Mouse (Mus musculus): Measurements from ENCODE around the gene Zfp629. TPM values are rescaled to one million over a fixed set of nuclear protein-coding genes. Genes with fewer than 3 reads are reported as not detected.

Gene Zfp629
- polyA plus RNA-seq (2012; rRNA removed): 3.4 and 4.5 TPM in 2 replicates

DNA sequence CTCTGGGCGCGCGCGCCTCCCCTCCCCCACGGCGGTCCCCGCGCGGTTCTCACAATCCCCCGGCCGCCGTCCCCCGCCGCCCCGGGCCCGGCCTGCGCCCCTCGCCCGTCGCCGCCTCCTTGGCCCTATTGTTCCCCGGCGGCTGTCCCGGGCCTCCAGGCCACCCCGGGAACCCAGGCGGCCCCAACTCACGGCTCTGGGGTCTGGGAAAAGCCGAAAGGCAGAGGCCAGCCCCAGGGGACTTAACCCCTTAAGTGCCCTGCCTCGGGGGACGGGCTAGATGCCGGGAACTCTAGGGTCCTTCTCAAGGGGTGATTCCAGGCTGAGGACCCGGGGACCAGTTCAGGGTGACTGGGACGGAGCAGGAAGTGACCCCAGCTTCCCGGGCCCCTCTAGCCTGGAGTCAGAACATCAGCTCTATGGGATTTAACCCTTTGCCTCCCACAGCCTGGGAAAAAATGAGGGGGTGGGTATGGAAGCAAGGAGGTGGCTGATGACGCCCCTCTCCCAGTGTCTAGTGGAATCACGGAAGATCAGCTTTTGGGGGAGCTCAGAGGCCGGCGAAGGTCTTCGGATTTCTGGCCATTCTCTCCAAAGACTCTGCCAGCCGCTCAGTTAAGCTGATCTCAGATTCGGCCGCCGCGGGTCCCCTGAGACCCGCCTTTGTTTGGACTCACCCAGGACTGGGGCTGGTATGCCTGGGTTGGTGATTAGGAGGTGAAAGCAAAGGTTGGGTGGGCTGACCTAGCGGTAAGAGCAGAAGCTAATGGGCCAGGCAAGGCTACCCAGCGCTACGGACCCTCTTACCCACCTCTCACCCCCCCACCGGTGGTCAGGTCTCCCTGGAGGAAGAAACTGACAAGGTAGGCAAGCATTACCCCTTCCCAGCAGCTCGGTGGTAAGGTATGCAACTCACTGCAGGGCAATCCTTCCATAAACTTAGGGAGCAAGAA, at the start of gene Zfp629:
Gene Zfp629 (minus strand): TSS at position 907 of the 953 bp plus-strand sequence.

GRCm38 (mm10) chr7:127588011-127588871, 27.4 kb downstream of the Zfp629 start, which contains the start of the genes Ccdc189 and Rnf40:
TSS of gene Ccdc189 (minus strand) at chr7:127588595.
TSS of gene Rnf40 (plus strand) at chr7:127588767.

GRCm38 (mm10) chr7:127572895-127573471, 42.6 kb downstream of the Zfp629 start, which contains the start of gene Phkg2:
TSS of gene Phkg2 (plus strand) at chr7:127573340.

DNA sequence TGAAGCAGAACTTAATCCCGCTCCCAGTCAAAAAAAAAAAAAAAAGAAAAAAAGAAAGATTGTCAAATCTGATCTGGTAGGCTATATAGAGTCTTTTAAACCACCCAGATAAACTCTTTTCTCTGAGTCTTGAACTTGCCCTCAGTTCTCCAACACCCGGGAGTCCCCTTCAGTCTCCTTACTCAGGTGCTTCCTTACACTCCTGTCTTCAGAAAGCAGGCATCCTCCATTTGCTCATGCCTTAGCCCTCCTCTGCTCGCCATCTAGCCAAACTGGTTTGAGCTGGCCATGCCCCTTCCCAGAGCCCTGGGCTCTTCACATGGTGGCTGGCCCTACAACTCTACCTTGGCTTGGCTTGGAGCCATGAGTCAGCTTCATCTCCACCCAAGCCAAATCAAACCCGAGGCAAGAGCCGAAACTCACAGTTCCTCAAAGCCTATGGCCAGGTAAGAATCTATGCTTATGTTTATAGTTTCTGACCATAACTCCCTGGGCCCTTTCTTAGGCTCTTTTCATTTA, 54.2 kb downstream of the Zfp629 start, which contains the start of gene Tmem265:
Gene Tmem265 (plus strand): TSS at position 51 of the 519 bp plus-strand sequence.

Other genes with a start within 250 kb of the Zfp629 start
- gene Zfp747, start 239.7 kb downstream of the Zfp629 start, polyA plus RNA-seq (2012; rRNA removed): 2.2 and 2.4 TPM in 2 replicates
- gene 9130019O22Rik, start 228.6 kb downstream of the Zfp629 start, polyA plus RNA-seq (2012; rRNA removed): 1.00 and 1.1 TPM in 2 replicates
- gene E430018J23Rik, start 222.2 kb downstream of the Zfp629 start, polyA plus RNA-seq (2012; rRNA removed): 2.7 TPM in 2 replicates
- gene Zfp764, start 209.0 kb downstream of the Zfp629 start, polyA plus RNA-seq (2012; rRNA removed): 1.7 and 1.8 TPM in 2 replicates
- gene Zfp688, start 193.7 kb downstream of the Zfp629 start, polyA plus RNA-seq (2012; rRNA removed): 5.6 and 5.8 TPM in 2 replicates
- 1.3 and 1.5 TPM in 2 replicates for gene Zfp689, start 166.6 kb downstream of the Zfp629 start, polyA plus RNA-seq (2012; rRNA removed)
- gene Prr14, start 156.2 kb downstream of the Zfp629 start, polyA plus RNA-seq (2012; rRNA removed): 20.0 and 23.0 TPM in 2 replicates
- gene Fbrs, start 136.6 kb downstream of the Zfp629 start, polyA plus RNA-seq (2012; rRNA removed): 6.4 and 7.1 TPM in 2 replicates
- 2.5 and 2.8 TPM in 2 replicates for gene Srcap, start 103.8 kb downstream of the Zfp629 start, polyA plus RNA-seq (2012; rRNA removed)
- 3.5 and 5.2 TPM in 2 replicates for gene Gm42715, start 96.2 kb downstream of the Zfp629 start, polyA plus RNA-seq (2012; rRNA removed)
- 0.68 and 0.78 TPM in 2 replicates for gene Tmem265, start 54.4 kb downstream of the Zfp629 start, polyA plus RNA-seq (2012; rRNA removed)
- gene Phkg2, start 42.5 kb downstream of the Zfp629 start, polyA plus RNA-seq (2012; rRNA removed): 28.4 and 35.4 TPM in 2 replicates
- gene Ccdc189, start 27.2 kb downstream of the Zfp629 start, polyA plus RNA-seq (2012; rRNA removed): 3.1 and 4.4 TPM in 2 replicates
- gene Rnf40, start 27.0 kb downstream of the Zfp629 start, polyA plus RNA-seq (2012; rRNA removed): 12.6 and 15.5 TPM in 2 replicates
- 12.7 and 12.9 TPM in 2 replicates for gene Bcl7c, start 93.1 kb upstream of the Zfp629 start, polyA plus RNA-seq (2012; rRNA removed)
- 6.2 and 6.4 TPM in 2 replicates for gene Ctf1, start 96.9 kb upstream of the Zfp629 start, polyA plus RNA-seq (2012; rRNA removed)
- not detected in 2 replicates for gene Ctf2, start 116.4 kb upstream of the Zfp629 start, polyA plus RNA-seq (2012; rRNA removed)
- gene Fbxl19, start 128.7 kb upstream of the Zfp629 start, polyA plus RNA-seq (2012; rRNA removed): 5.1 and 5.4 TPM in 2 replicates
- gene Orai3, start 154.0 kb upstream of the Zfp629 start, polyA plus RNA-seq (2012; rRNA removed): 11.4 and 12.1 TPM in 2 replicates
- gene Setd1a, start 160.9 kb upstream of the Zfp629 start, polyA plus RNA-seq (2012; rRNA removed): 3.8 and 4.8 TPM in 2 replicates
- gene Gm49388, start 169.8 kb upstream of the Zfp629 start, polyA plus RNA-seq (2012; rRNA removed): 0.12 TPM in 1 of 2 replicates, not detected in the other
- gene Hsd3b7, start 184.8 kb upstream of the Zfp629 start, polyA plus RNA-seq (2012; rRNA removed): 228 and 255 TPM in 2 replicates
- gene Stx4a, start 208.5 kb upstream of the Zfp629 start, polyA plus RNA-seq (2012; rRNA removed): 39.6 and 41.1 TPM in 2 replicates
- 2.5 and 2.9 TPM in 2 replicates for gene Stx1b, start 208.8 kb upstream of the Zfp629 start, polyA plus RNA-seq (2012; rRNA removed)

Data from liver, embryonic 18 days (tissue).